Mouse (Mus musculus) intestine, postnatal 0 days (tissue): ENCODE measurements at regions not wholly inside any gene's neighbourhood (a gene's known extent, or its start where the extent isn't known, plus 50 kb on each side); places are given as distances from the start of the nearest gene placed in this dataset.

Experiments used
- ATAC-seq: fragments of 200-750 bp; cut with Nextera tagmentation; 2 replicates; pipeline ENCODE4 v1.8.0; 2017; ENCODE audit warnings: mild to moderate bottlenecking, moderate TSS enrichment, moderate library complexity
- H3K27ac ChIP-seq: fragments of 300-500 bp; sonication (generic); 2 replicates; pipeline ENCODE4 v1.5.1; 2014; ENCODE audit warnings: mild to moderate bottlenecking, low read depth, low read length, moderate library complexity
- H3K27me3 ChIP-seq: fragments of 300-500 bp; sonication (generic); replicated peaks from 2 replicates; pipeline ENCODE4 v1.6.1; 2014; ENCODE audit warnings: low read length, mixed read lengths; ENCODE audit not compliant: control insufficient read depth, insufficient read depth
- H3K36me3 ChIP-seq: fragments of 300-500 bp; sonication (generic); 2 replicates; pipeline ENCODE4 v1.6.1; 2014; ENCODE audit warnings: mild to moderate bottlenecking, moderate library complexity; ENCODE audit not compliant: control insufficient read depth, insufficient read depth
- H3K4me1 ChIP-seq: fragments of 300-500 bp; sonication (generic); replicated peaks from 2 replicates; pipeline ENCODE4 v1.6.1; 2014; ENCODE audit warnings: antibody characterized with exemption, low read length, mixed read lengths; ENCODE audit not compliant: control insufficient read depth, insufficient read depth
- H3K4me2 ChIP-seq: fragments of 300-500 bp; sonication (generic); replicated peaks from 2 replicates; pipeline ENCODE4 v1.6.1; 2014; ENCODE audit warnings: low read depth, mild to moderate bottlenecking, moderate library complexity
- H3K4me3 ChIP-seq: fragments of 300-500 bp; sonication (generic); 2 replicates; pipeline ENCODE4 v1.5.1; 2014; ENCODE audit warnings: low read depth, low read length
- H3K9ac ChIP-seq: fragments of 300-500 bp; sonication (generic); 2 replicates; pipeline ENCODE4 v1.6.1; 2014; ENCODE audit warnings: mild to moderate bottlenecking, low read depth, low read length
- H3K9me3 ChIP-seq: fragments of 300-500 bp; sonication (generic); 2 replicates; pipeline ENCODE4 v1.6.1; 2016; ENCODE audit warnings: mixed run types; ENCODE audit not compliant: control insufficient read depth
- CTCF ChIP-seq: sonication (generic); IDR thresholded peaks from 2 replicates; pipeline ENCODE4 v1.5.1; 2016; ENCODE audit warnings: low read depth, mild to moderate bottlenecking, control low read depth, antibody characterized with exemption, moderate library complexity
- WGBS: fragments of 180-500 bp; shearing (Covaris S2); extraction: QIAGEN DNeasy Blood & Tissue Kit; methylation state at CpG from one replicate; pipeline ENCODE4 v1.1.7; 2014; 5-methylcytosine and 5-hydroxymethylcytosine counted together

DNA sequence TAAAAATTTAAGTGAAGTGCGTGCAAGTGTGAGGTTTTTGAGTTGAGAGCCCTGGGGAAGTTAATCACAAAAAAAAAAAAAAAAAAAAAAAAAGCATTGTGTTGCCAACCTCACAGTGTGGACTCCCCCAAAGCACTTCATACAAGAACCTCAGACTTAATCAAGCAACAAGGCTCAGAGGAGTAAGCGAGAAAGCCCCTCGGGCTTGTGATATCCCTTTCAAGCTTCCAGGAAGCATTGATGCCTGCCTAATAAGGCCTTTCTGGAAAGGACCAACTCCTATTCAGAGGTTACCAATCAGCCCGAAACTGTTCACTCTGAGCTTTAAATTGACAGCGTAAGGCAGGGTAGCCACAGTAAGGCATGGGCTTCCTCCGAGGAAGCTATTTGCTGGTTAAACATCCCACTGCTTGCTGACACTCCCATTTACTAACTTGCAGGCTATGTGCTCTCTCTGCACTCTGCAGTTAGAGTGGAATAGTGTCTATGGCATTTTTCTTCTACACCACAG lies 411.6 kb downstream of the Gbe1 start:
- WGBS = 32% methylated on average over 6 of the region's 6 CpGs
- Histone ChIP-seq H3K4me1 (no peaks in the 10 kb centered on the region), H3K4me2 (no peak overlapping the region), H3K9me3 (no peaks in the 10 kb centered on the region), H3K27me3 (no peaks in the 10 kb centered on the region), H3K9ac (no peak overlapping the region), H3K27ac (no peak overlapping the region), H3K4me3 (no peak overlapping the region), H3K36me3 (no peaks in the 10 kb centered on the region)
- TF ChIP-seq CTCF = no peak
- ATAC-seq = no peak

DNA sequence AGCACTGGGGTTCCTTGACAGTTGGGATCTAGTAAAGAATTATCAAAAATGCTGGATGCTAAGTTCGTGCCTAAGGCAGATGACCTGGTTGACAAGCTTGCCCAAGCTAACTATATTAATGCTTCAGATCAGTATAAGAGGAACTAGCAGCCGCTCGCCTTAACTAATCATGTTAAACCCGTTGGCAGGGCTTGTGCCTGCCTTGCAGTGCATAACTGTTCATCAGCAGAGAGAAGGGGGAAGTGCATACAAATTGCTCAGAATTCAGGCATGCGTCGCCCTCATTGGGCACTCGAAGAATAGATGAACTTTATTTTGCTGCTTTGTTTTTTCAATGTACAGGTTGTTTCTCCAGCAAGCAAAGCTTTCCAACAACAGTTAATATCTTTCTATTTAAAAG lies 419.3 kb downstream of the Gbe1 start:
- no peak overlapping the region for H3K4me2 ChIP-seq
- no peak for TF ChIP-seq CTCF
- H3K27ac ChIP-seq = no peak overlapping the region
- no peak overlapping the region for H3K4me3 ChIP-seq
- no peaks in the 10 kb centered on the region for H3K36me3 ChIP-seq
- no peak for ATAC-seq
- no peaks in the 10 kb centered on the region for H3K4me1 ChIP-seq
- no peak overlapping the region for H3K9ac ChIP-seq
- 87% methylated on average over 7 of the region's 7 CpGs for WGBS
- no peaks in the 10 kb centered on the region for H3K9me3 ChIP-seq
- H3K27me3 ChIP-seq = no peaks in the 10 kb centered on the region

DNA sequence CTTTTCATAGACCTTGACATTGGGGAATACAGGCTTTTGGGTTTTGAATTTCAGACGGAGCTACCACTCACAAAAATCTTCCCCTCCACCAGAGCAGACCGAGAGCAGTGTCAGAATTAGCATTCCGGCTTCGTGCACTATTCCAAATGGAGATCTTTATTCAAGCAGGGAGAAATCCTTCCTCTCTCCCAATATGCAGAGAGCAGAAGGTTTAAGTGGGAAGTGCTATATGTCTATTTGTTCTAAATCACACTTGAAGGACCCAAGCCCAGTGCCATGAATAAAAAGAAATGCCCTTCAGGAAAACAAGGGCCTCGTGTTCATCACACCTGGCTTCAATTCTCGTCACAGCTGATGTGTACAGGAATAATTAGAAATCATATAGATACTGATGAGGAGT lies 426.3 kb downstream of the Gbe1 start:
- no peak for TF ChIP-seq CTCF

DNA sequence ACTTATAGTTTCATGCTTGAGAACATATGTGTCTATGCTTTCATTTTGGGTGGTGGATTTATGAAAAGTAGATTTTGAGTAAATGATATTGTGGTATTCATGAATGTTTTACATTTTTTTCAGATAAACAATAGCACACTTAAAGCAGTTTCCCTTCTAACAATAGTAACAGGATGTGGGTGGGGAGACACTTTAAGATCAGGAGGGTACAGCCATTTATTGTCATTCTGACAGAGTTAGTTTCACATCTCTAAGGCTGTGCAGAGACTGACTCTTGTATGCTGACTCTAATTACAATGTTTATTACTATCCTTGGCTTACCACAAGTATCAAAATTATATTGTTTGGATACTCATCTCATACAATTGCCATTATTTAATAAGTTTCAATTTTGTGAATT lies 440.5 kb downstream of the Gbe1 start:
- no peaks in the 10 kb centered on the region for H3K9me3 ChIP-seq
- no peak for ATAC-seq
- no peak overlapping the region for H3K4me3 ChIP-seq
- H3K9ac ChIP-seq = no peak overlapping the region
- H3K36me3 ChIP-seq = no peaks in the 10 kb centered on the region
- no peaks in the 10 kb centered on the region for H3K4me1 ChIP-seq
- no peak overlapping the region for H3K4me2 ChIP-seq
- no peak overlapping the region for H3K27ac ChIP-seq
- H3K27me3 ChIP-seq = no peaks in the 10 kb centered on the region
- TF ChIP-seq CTCF = no peak

More for the DNA sequence above, 426.3 kb downstream of the Gbe1 start:
- no peak for ATAC-seq
- Histone ChIP-seq H3K4me1 (no peaks in the 10 kb centered on the region), H3K9me3 (no peaks in the 10 kb centered on the region), H3K27ac (no peak overlapping the region), H3K4me2 (no peak overlapping the region), H3K36me3 (no peaks in the 10 kb centered on the region), H3K27me3 (no peaks in the 10 kb centered on the region), H3K9ac (no peak overlapping the region), H3K4me3 (no peak overlapping the region)
- WGBS = 72% methylated on average over 6 of the region's 6 CpGs

DNA sequence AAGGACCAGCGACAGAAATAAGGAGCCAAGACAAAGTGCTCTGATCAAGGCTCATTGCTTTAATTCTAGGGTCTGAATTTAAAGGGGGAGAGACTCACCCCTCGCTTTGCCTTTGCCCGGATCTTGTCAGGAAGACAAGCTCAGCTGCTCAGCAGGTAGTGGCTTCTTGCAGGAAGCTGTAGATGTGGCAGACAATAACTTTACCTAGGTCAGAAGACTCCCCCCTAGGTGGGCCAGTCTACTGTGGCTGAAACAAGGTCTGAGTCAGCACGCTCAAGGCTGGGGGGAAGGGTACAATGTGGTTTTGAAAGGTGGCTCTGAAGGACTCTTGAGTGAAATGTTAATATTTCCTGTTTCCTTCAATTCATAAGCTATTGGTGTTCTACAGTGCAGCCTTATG lies 484.3 kb downstream of the Gbe1 start:
- Histone ChIP-seq H3K4me3 (no peak overlapping the region), H3K27me3 (no peaks in the 10 kb centered on the region), H3K36me3 (no peaks in the 10 kb centered on the region), H3K9me3 (no peaks in the 10 kb centered on the region), H3K4me2 (no peak overlapping the region), H3K4me1 (no peaks in the 10 kb centered on the region), H3K27ac (no peak overlapping the region), H3K9ac (no peak overlapping the region)
- WGBS = 77% methylated on average over 4 of the region's 4 CpGs
- ATAC-seq = no peak
- no peak for TF ChIP-seq CTCF

DNA sequence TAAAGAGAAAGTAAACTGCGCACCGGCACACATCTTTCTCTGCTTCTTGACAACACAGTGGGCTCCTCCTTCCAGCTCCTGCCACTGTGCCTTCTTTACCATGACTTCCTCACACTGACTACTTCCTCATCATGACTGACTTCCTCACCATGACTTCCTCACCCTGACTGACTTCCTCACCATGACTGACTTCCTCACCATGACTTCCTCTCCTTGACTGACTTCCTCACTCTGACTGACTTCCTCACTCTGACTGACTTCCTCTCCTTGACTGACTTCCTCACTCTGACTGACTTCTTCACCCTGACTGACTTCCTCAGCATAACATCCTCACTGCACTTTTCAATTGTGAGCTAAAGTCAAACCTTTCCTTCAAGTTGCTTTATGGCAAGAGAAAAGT lies 489.8 kb downstream of the Gbe1 start:
- Histone ChIP-seq H3K4me1 (no peaks in the 10 kb centered on the region), H3K4me2 (no peak overlapping the region), H3K9ac (no peak overlapping the region), H3K9me3 (no peaks in the 10 kb centered on the region), H3K27me3 (no peaks in the 10 kb centered on the region), H3K27ac (no peak overlapping the region), H3K36me3 (no peaks in the 10 kb centered on the region), H3K4me3 (no peak overlapping the region)
- TF ChIP-seq CTCF = no peak
- WGBS = 87% methylated on average over 2 of the region's 2 CpGs
- ATAC-seq = no peak

DNA sequence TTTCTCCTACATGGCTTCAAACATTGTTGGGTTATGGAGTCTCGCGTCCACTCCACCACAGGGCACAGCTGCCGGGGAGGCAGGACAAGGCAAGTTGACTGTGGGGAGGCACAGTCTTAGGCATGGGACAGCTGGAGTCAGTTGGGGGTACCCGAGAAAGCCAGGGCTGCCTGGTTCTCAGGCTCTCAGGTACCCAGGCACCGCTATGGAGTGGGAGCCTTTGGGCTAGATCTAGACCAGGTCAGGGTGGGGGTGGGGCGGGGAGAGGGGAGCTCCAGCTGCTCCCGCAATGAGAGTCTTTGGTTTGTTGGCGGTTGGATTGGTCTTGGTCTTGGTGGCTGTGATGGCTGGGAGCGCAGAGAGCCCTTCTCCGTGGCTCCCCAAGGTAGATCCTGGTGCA lies 512.2 kb downstream of the Gbe1 start:
- no peak overlapping the region for H3K4me3 ChIP-seq
- 93% methylated on average over 10 of the region's 10 CpGs for WGBS
- no peak for TF ChIP-seq CTCF
- no peak overlapping the region for H3K9ac ChIP-seq
- H3K27ac ChIP-seq = no peak overlapping the region
- H3K27me3 ChIP-seq = no peaks in the 10 kb centered on the region
- no peak for ATAC-seq
- no peaks in the 10 kb centered on the region for H3K36me3 ChIP-seq
- H3K9me3 ChIP-seq = no peaks in the 10 kb centered on the region
- no peak overlapping the region for H3K4me2 ChIP-seq
- H3K4me1 ChIP-seq = no peaks in the 10 kb centered on the region
